Mouse (Mus musculus) layer of hippocampus, adult 6 months (tissue): ENCODE measurements around the gene Clp1. TPM values are rescaled to one million over a fixed set of nuclear protein-coding genes. Genes with fewer than 3 reads are reported as not detected.

Experiments used
- long read RNA-seq, 2 experiments: library from polyadenylated mRNA; unstranded; transcript quantifications; one replicate each; pipeline ENCODE4 v2.0.0; 2019 to 2020
- microRNA-seq: library from miRNA; unstranded; fragments of <30 nt; microRNA quantifications from one replicate; pipeline ENCODE4 v1.2.0, GENCODE M21; 2020
- polyA plus RNA-seq: library from polyadenylated mRNA; unstranded; fragments of <200 nt; fragmentation: Nextera tagmentation; gene quantifications from 2 replicates; pipeline ENCODE4 v1.2.3, GENCODE M21; 2021

Gene Clp1
- 10.0 and 11.4 TPM in 2 replicates for polyA plus RNA-seq
- long read RNA-seq, experiment 1, transcript Clp1-201 (3 exons, 1,912 nt): major isoform, 14 of 15 reads
- long read RNA-seq, experiment 1, partial matches to known transcripts: 0 of 15 reads
- long read RNA-seq, experiment 1, other reads (novel, unspliced or antisense): 1 of 15 reads
- long read RNA-seq, experiment 2, transcript Clp1-201 (3 exons, 1,912 nt): major isoform, 41 of 47 reads
- long read RNA-seq, experiment 2, partial matches to known transcripts: 3 of 47 reads
- long read RNA-seq, experiment 2, other reads (novel, unspliced or antisense): 2 of 47 reads

DNA sequence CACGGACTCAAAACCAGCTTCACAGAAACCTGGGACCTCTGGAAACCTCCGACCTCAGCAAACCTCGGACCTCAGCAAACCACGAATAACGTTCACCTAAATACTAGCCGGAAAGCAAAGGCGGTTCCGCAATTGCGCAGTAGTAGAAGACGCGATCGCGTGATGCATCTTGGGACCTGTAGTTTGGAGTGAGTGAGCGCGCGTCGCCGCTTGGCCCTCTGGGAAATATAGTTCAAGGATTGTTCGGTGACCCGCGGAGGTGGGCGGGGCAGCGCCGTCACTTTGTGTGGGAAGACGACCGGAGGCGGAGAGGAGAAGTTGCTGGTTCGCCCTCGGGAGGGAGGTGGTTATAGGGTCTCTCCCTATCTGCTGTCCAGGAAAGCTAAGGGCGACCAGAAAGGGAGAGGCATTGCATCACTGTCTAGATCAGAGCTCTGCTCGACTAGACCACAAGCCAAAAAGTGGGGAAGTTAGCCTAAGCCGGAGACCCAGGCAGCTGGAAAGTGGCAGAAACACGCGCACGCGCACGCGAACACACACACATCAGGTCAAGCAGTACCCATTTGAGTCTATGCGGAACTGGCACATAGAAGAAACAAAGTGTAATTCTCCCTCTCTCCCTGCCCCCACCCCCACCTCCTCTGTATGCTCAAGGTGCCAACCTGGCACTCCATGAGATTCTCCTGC is at the start of gene Clp1:
Clp1 (minus strand) TSS at position 179 of the 687 bp plus-strand sequence.

GRCm38 (mm10) chr2:84775241-84775640 is 48.1 kb upstream of the Clp1 start, which contains the start of gene Serping1:
TSS of gene Serping1 (minus strand) at chr2:84775444.

DNA sequence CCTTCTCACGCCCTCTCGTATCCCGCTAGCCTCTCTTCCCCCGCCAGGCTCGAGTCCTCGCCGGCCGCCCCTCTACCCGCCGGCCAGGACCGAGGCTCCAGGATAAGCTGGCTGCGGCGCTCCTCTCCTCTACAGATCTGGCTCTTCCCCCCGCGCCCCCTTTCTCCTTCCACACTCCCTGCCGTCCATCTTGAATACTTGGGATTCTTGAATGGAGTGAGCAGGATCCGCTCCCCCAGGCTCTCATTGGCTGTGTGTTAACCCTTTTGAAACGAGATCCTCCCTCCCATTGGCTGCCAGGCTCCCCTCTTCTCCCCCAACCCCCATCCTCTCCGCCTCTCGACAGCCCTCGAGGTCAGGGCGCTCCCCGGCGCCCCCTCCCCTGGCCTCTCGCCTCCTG is 16.4 kb upstream of the Clp1 start, which contains the start of gene Gm19426:
Gm19426 (minus strand) TSS at position 95 of the 400 bp plus-strand sequence.

GRCm38 (mm10) chr2:84733579-84734300 is 6.6 kb upstream of the Clp1 start, which contains the start of gene Ypel4:
TSS of gene Ypel4 (plus strand) at chr2:84734058.

DNA sequence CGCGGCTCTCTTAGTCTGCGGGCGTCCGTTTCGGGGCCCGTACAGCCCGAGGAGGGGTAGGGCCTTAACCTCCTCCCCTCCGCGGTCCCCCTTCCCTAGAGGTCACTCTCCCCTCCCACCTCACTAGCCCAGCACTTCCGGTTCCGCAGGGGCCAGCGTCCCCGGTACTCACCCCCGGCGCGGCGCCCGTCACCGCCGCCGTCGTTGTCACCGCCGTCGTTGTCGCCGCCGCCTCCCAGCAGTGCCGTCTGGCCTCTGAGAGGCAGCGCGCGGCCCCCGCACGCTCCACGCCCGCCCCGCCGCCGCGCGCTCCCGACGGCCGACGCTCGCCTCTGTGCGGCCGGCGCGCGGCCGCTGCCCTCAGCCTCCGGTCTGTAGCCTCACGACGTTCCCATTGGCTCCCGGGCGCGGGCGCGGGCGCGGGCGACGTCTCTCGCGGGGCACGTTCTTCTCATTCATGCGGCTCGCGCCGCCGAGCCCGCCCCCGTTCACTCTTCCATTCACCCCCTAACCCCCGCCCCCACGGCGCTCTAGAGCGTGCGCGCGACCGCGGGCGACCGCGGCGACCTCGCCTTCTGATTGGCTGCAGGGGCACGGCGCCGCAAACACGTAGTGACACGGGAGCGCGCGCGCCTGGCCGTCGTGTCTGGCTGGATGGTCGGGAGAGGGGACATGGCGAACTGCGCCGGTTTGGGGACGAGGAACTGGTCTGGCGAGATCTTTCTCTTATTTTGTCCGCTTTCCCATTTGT is 12.2 kb downstream of the Clp1 start, which contains the start of gene Zdhhc5:
Zdhhc5 (minus strand) TSS at position 370 of the 751 bp plus-strand sequence.

GRCm38 (mm10) chr2:84679016-84679415 is 48.1 kb downstream of the Clp1 start, which contains the start of gene Tmx2:
TSS of gene Tmx2 (minus strand) at chr2:84679140.

DNA sequence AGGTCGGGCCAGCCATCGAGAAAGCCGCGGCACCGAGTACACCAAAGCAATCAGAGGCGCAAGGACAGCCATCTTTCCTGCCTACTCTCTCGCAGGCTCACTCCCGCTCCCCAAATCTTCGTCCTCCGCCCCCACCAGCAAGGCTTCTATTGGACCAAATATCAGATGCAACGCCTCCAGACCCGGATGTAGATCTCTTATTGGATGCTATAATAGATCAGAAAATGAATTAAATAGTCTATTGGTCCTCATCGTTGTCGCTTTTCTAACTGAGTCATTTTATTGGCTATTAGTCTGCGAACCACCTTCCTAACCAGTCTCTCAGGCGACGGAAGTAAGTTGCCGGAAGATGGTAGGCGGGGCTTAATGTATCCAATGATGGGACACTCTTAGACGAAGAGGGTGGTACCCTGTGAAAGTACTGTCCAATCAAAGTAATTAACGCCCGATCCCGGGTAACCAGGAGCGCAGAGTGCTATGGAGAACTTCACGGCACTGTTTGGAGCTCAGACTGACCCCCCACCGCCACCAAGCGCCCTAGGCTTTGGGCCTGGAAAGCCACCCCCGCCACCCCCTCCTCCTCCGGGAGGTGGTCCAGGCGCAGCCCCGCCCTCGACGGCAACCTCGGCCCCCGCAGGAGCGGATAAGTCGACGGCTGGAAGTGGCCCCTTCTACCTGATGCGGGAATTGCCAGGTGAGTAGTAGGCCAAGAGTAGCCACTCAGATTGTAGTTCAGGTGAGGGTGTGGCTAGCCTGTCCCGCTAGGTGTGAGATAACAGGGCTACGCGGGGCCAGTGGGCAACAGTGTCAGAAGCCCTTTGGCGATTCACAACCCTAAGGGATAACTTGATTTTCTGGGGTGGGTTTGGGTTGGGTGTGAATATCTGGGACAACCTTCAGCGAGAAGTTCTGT is 48.9 kb downstream of the Clp1 start, which contains the start of the genes Gm28635 and Med19:
Gm28635 (minus strand) TSS at position 74 of the 913 bp plus-strand sequence.
Med19 (plus strand) TSS at position 435 of the 913 bp plus-strand sequence.

Small RNA genes within 50 kb of the gene (microRNA-seq; reads per million reads assigned to microRNA genes)
- gene Mir130a: 1,034 reads per million, percentile 81 among the genes with 10 or more reads in this experiment

Other genes starting within 250 kb of the Clp1 start
- gene Ctnnd1, start 76.6 kb downstream of the Clp1 start, polyA plus RNA-seq: 5.5 and 5.8 TPM in 2 replicates
- not detected in 2 replicates for gene Btbd18, start 68.3 kb downstream of the Clp1 start, polyA plus RNA-seq
- gene Selenoh, start 56.6 kb downstream of the Clp1 start, polyA plus RNA-seq: 85.4 and 90.3 TPM in 2 replicates
- gene Gm28635, start 49.3 kb downstream of the Clp1 start, polyA plus RNA-seq: not detected in 2 replicates
- gene Med19, start 48.9 kb downstream of the Clp1 start, polyA plus RNA-seq: 11.1 and 12.4 TPM in 2 replicates
- gene Tmx2, start 48.2 kb downstream of the Clp1 start, polyA plus RNA-seq: 308 and 351 TPM in 2 replicates
- 3.6 and 5.0 TPM in 2 replicates for gene Zdhhc5, start 12.2 kb downstream of the Clp1 start, polyA plus RNA-seq
- 18.0 and 19.5 TPM in 2 replicates for gene Ypel4, start 6.7 kb upstream of the Clp1 start, polyA plus RNA-seq
- 0.83 and 1.1 TPM in 2 replicates for gene Gm19426, start 16.3 kb upstream of the Clp1 start, polyA plus RNA-seq
- 10.7 and 12.8 TPM in 2 replicates for gene Serping1, start 48.1 kb upstream of the Clp1 start, polyA plus RNA-seq
- 6.6 and 8.4 TPM in 2 replicates for gene Ube2l6, start 71.5 kb upstream of the Clp1 start, polyA plus RNA-seq
- not detected in 2 replicates for gene Smtnl1, start 95.3 kb upstream of the Clp1 start, polyA plus RNA-seq
- gene Timm10, start 99.6 kb upstream of the Clp1 start, polyA plus RNA-seq: 186 and 203 TPM in 2 replicates
- 0.05 and 0.08 TPM in 2 replicates for gene Slc43a1, start 111.5 kb upstream of the Clp1 start, polyA plus RNA-seq
- gene Rtn4rl2, start 159.4 kb upstream of the Clp1 start, polyA plus RNA-seq: 20.0 and 25.4 TPM in 2 replicates
- 0.73 and 0.92 TPM in 2 replicates for gene Slc43a3, start 209.2 kb upstream of the Clp1 start, polyA plus RNA-seq